Mouse (Mus musculus) hindbrain, embryonic 11.5 days (tissue): ENCODE results near the gene Hjurp. TPM values are rescaled to one million over a fixed set of nuclear protein-coding genes. Genes with fewer than 3 reads are reported as not detected.

Experiments used
- ATAC-seq: fragments of 200-750 bp; cut with Nextera tagmentation; 2 replicates; pipeline ENCODE4 v1.8.0; 2017; ENCODE audit warnings: mild to moderate bottlenecking, moderate TSS enrichment, moderate library complexity; ENCODE audit not compliant: low FRiP score
- DNase-seq: peaks from one replicate; pipeline ENCODE4 v3.0.0-alpha.2; 2015; ENCODE audit warnings: low spot score
- H3K27ac ChIP-seq: fragments of 300-500 bp; sonication (generic); 2 replicates; pipeline ENCODE4 v1.5.1; 2014; ENCODE audit warnings: mild to moderate bottlenecking, low read depth, low read length
- H3K27me3 ChIP-seq: fragments of 300-500 bp; sonication (generic); 2 replicates; pipeline ENCODE4 v1.6.1; 2014; ENCODE audit warnings: mild to moderate bottlenecking, low read length, moderate library complexity, mixed read lengths; ENCODE audit not compliant: control insufficient read depth, insufficient read depth
- H3K36me3 ChIP-seq: fragments of 300-500 bp; sonication (generic); 2 replicates; pipeline ENCODE4 v1.6.1; 2014; ENCODE audit warnings: mild to moderate bottlenecking, low read length, moderate library complexity, mixed read lengths; ENCODE audit not compliant: control insufficient read depth, insufficient read depth
- H3K4me1 ChIP-seq: fragments of 300-500 bp; sonication (generic); replicated peaks from 2 replicates; pipeline ENCODE4 v1.6.1; 2014; ENCODE audit warnings: low read length, mixed read lengths; ENCODE audit not compliant: control insufficient read depth, insufficient read depth
- H3K4me2 ChIP-seq: fragments of 300-500 bp; sonication (generic); replicated peaks from 2 replicates; pipeline ENCODE4 v1.6.1; 2014; ENCODE audit warnings: mild to moderate bottlenecking, low read depth, low read length
- H3K4me3 ChIP-seq: fragments of 300-500 bp; sonication (generic); 2 replicates; pipeline ENCODE4 v1.5.1; 2014; ENCODE audit warnings: low read depth, low read length
- H3K9ac ChIP-seq: fragments of 300-500 bp; sonication (generic); 2 replicates; pipeline ENCODE4 v1.6.1; 2014; ENCODE audit warnings: low read depth, low read length
- H3K9me3 ChIP-seq: fragments of 300-500 bp; sonication (generic); 2 replicates; pipeline ENCODE4 v1.6.1; 2016; ENCODE audit warnings: low read length; ENCODE audit not compliant: control insufficient read depth
- WGBS: fragments of 180-500 bp; shearing (Covaris S2); extraction: QIAGEN DNeasy Blood & Tissue Kit; methylation state at CpG from one replicate; pipeline ENCODE4 v1.1.7; 2014; 5-methylcytosine and 5-hydroxymethylcytosine counted together
- polyA plus RNA-seq: library from polyadenylated mRNA; unstranded; fragments of >200 nt; fragmentation: Nextera tagmentation; extraction: Ambion mirVana; gene quantifications from 2 replicates; pipeline ENCODE4 v1.2.1, GENCODE M21; 2014

Hjurp gene
- polyA plus RNA-seq, 1 experiment from 2014 or later: 136 TPM

GRCm38 (mm10) chr1:88261706-88262105 lies 15.7 kb downstream of the Hjurp start:
- WGBS: 86% methylated on average over 7 of the region's 7 CpGs
- H3K36me3 ChIP-seq: peaks cover 52% of the 10 kb centered on the region
- no peak overlapping the region for H3K4me2 ChIP-seq
- H3K27ac ChIP-seq: no peak overlapping the region
- H3K9me3 ChIP-seq: peaks cover 38% of the 10 kb centered on the region
- H3K9ac ChIP-seq: no peak overlapping the region
- no peak for DNase-seq
- H3K27me3 ChIP-seq: no peaks in the 10 kb centered on the region
- ATAC-seq: no peak
- no peaks in the 10 kb centered on the region for H3K4me1 ChIP-seq
- H3K4me3 ChIP-seq: no peak overlapping the region

GRCm38 (mm10) chr1:88260604-88261377 lies 16.6 kb downstream of the Hjurp start:
- whole genome bisulfite sequencing: 84% methylated on average over 10 of the region's 10 CpGs
- Histone ChIP-seq H3K4me1 (no peaks in the 10 kb centered on the region), H3K4me2 (no peak overlapping the region), H3K27ac (no peak overlapping the region), H3K27me3 (no peaks in the 10 kb centered on the region), H3K36me3 (peaks cover 47% of the 10 kb centered on the region), H3K9ac (no peak overlapping the region), H3K4me3 (no peak overlapping the region), H3K9me3 (peaks cover 44% of the 10 kb centered on the region)
- ATAC-seq (no peak), DNase-seq (no peak)

GRCm38 (mm10) chr1:88260114-88260513 lies 17.3 kb downstream of the Hjurp start:
- no peaks in the 10 kb centered on the region for H3K4me1 ChIP-seq
- no peak overlapping the region for H3K4me3 ChIP-seq
- ATAC-seq (peak; percentile 7; the same call in 1 of the 2 replicates), DNase-seq (no peak)
- WGBS: 81% methylated on average over 6 of the region's 6 CpGs
- no peak overlapping the region for H3K4me2 ChIP-seq
- H3K36me3 ChIP-seq: peaks cover 41% of the 10 kb centered on the region
- H3K9me3 ChIP-seq: peaks cover 49% of the 10 kb centered on the region
- no peaks in the 10 kb centered on the region for H3K27me3 ChIP-seq
- no peak overlapping the region for H3K27ac ChIP-seq
- H3K9ac ChIP-seq: no peak overlapping the region

DNA sequence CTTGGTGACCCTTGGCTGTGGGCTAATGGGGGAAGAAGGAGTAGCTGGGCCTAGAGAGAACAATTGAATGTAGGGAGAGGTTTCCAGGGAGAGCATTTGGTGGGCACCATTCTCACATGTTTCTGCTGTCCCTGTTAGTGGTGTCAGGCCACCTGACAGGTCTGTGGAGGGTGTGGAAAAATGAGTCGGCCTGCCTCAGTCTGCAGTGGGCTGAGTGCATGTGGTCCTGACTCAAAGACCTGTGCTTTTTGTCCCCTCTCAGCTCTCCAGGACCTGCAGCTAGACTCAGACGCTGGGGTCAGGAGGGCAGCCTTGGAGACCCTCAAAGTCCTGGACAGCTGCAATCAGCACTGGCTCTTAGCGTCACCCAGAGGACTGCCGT lies 17.8 kb downstream of the Hjurp start:
- H3K27me3 ChIP-seq: no peaks in the 10 kb centered on the region
- H3K9ac ChIP-seq: no peak overlapping the region
- H3K4me1 ChIP-seq: no peaks in the 10 kb centered on the region
- peaks cover 37% of the 10 kb centered on the region for H3K36me3 ChIP-seq
- ATAC-seq (peak; percentile 22), DNase-seq (no peak)
- peaks cover 54% of the 10 kb centered on the region for H3K9me3 ChIP-seq
- H3K4me2 ChIP-seq: no peak overlapping the region
- H3K4me3 ChIP-seq: no peak overlapping the region
- 76% methylated on average over 4 of the region's 4 CpGs for WGBS
- no peak overlapping the region for H3K27ac ChIP-seq

GRCm38 (mm10) chr1:88258881-88259642 lies 18.4 kb downstream of the Hjurp start:
- no peak for DNase-seq
- Histone ChIP-seq H3K27me3 (no peaks in the 10 kb centered on the region), H3K4me2 (no peak overlapping the region), H3K9ac (no peak overlapping the region), H3K4me1 (no peaks in the 10 kb centered on the region), H3K27ac (no peak overlapping the region), H3K36me3 (peaks cover 31% of the 10 kb centered on the region), H3K9me3 (peaks cover 54% of the 10 kb centered on the region), H3K4me3 (no peak overlapping the region)
- ATAC-seq: peak; percentile 6
- WGBS: 79% methylated on average over 8 of the region's 8 CpGs

- 66% methylated on average over 6 of the region's 6 CpGs for WGBS
- ATAC-seq (no peak), DNase-seq (no peak)
- Histone ChIP-seq H3K4me3 (no peak overlapping the region), H3K9ac (no peak overlapping the region), H3K36me3 (peaks cover 24% of the 10 kb centered on the region), H3K4me2 (no peak overlapping the region), H3K9me3 (peaks cover 61% of the 10 kb centered on the region), H3K27me3 (no peaks in the 10 kb centered on the region), H3K27ac (no peak overlapping the region), H3K4me1 (no peaks in the 10 kb centered on the region)
These were observed 19.1 kb downstream of the Hjurp start for GRCm38 (mm10) chr1:88258361-88258760.

DNA sequence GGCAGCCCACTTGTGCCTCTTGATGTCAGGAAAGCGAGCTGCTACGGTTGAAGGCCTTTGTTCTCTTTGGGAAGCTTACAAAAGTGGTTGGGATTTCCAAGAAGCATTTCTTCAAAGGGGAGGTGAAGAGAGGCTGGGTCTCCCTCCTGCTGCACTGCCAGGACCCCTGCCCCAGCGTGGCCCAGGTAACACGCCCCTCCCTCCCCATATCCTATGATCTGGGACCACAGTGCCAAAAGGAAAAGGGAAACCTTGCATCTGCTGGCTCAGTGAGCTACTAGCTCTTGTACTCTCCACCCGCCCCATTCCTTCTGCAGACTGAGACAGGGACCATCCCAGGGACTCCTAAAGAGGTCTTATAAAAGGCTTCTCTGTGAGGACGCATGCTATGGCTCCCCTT lies 19.8 kb downstream of the Hjurp start:
- ATAC-seq: no peak
- H3K27me3 ChIP-seq: no peaks in the 10 kb centered on the region
- H3K4me2 ChIP-seq: no peak overlapping the region
- H3K27ac ChIP-seq: no peak overlapping the region
- DNase-seq: no peak
- no peak overlapping the region for H3K4me3 ChIP-seq
- no peaks in the 10 kb centered on the region for H3K4me1 ChIP-seq
- H3K36me3 ChIP-seq: peaks cover 18% of the 10 kb centered on the region
- peaks cover 66% of the 10 kb centered on the region for H3K9me3 ChIP-seq
- WGBS: 80% methylated on average over 6 of the region's 6 CpGs
- no peak overlapping the region for H3K9ac ChIP-seq

DNA sequence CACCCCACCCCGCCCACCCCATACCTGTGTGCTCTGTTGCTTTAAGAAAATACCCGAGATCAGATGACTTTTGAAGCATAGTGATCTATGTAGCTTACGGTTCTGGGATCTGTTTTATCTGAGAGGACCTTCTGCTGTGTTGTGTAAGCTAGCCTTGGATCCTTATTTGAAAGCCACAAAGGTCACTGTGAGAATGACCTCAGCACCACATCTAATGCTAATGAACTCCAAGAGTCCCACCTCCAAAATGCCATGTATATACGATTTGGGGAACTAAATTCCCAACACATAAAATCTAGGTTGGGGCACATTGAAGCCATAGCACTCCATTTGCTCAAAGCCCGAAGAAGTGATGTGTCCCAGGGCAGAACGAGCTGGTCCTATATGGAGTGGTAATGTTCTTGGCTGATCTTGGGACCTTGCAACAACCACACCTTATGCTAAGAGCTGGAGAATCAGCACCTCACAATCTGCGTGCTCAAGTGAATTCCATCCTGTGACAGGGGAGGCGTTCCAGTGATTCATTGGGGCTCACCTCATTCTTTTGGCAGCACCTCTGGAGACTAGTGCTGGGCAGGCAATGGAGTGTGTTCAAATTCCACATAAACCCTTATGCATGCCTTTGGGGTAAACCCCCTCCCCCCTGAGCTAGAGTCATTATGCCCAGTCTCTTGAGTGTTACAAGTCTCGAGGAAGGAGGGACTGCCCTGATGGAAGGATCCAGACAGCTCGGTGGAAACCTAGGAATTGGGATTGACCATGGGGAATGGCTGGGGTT lies 20.4 kb downstream of the Hjurp start:
- no peak overlapping the region for H3K4me2 ChIP-seq
- H3K27me3 ChIP-seq: no peaks in the 10 kb centered on the region
- H3K27ac ChIP-seq: no peak overlapping the region
- DNase-seq: no peak
- H3K9ac ChIP-seq: no peak overlapping the region
- WGBS: 81% methylated on average over 10 of the region's 10 CpGs
- peaks cover 15% of the 10 kb centered on the region for H3K36me3 ChIP-seq
- no peak for ATAC-seq
- no peaks in the 10 kb centered on the region for H3K4me1 ChIP-seq
- peaks cover 72% of the 10 kb centered on the region for H3K9me3 ChIP-seq
- no peak overlapping the region for H3K4me3 ChIP-seq
